Mouse (Mus musculus) left cerebral cortex, postnatal 4 days (tissue): ENCODE data around the gene Kdm7a. TPM values are rescaled to one million over a fixed set of nuclear protein-coding genes. Genes with fewer than 3 reads are reported as not detected.

Experiments used
- DNase-seq: peaks from one replicate; pipeline ENCODE4 v3.0.0-alpha.2; 2022
- intact Hi-C: fragments of 180-260 bp; cut with DNase I; formaldehyde crosslinking; loops from one replicate; pipeline ENCODE4 v1.15.1; 2025
- total RNA-seq, 2 experiments: library from RNA; stranded (reverse); gene quantifications; 2 replicates each; pipeline ENCODE4 v1.2.3; 2021

Gene Kdm7a
- total RNA-seq = 1 to 10 TPM; 7.6 to 9.8 TPM

- DNase-seq = peak; percentile 90
- intact Hi-C loops = loop anchor here (5.0 kb wide), 1 partner anchor 140 kb away; no protein-coding TSS in a partner anchor
These were observed at the start of gene Kdm7a for GRCm38 (mm10) chr6:39206581-39207461. Gene Kdm7a (minus strand): TSS chr6:39206789.

GRCm38 (mm10) chr6:39255271-39255670, 48.7 kb upstream of the Kdm7a start:
- DNase-seq = no peak
- intact Hi-C loops = no loop called here

- intact Hi-C loops = no loop called here
- no peak for DNase-seq
These were observed 43.5 kb upstream of the Kdm7a start for GRCm38 (mm10) chr6:39250055-39250454.

GRCm38 (mm10) chr6:39249176-39249770, 42.7 kb upstream of the Kdm7a start:
- intact Hi-C loops = no loop called here

GRCm38 (mm10) chr6:39244066-39244465, 37.5 kb upstream of the Kdm7a start:
- intact Hi-C loops = no loop called here

More at GRCm38 (mm10) chr6:39249176-39249770, 42.7 kb upstream of the Kdm7a start:
- no peak for DNase-seq

GRCm38 (mm10) chr6:39243511-39243961, 36.9 kb upstream of the Kdm7a start:
- intact Hi-C loops = no loop called here
- no peak for DNase-seq

More at GRCm38 (mm10) chr6:39244066-39244465, 37.5 kb upstream of the Kdm7a start:
- no peak for DNase-seq

GRCm38 (mm10) chr6:39242718-39243471, 36.3 kb upstream of the Kdm7a start:
- peak; percentile 97 for DNase-seq
- intact Hi-C loops = no loop called here

GRCm38 (mm10) chr6:39241421-39241891, 34.9 kb upstream of the Kdm7a start:
- intact Hi-C loops = no loop called here
- DNase-seq = no peak

- intact Hi-C loops = no loop called here
These were observed 34.4 kb upstream of the Kdm7a start for GRCm38 (mm10) chr6:39240956-39241355.

GRCm38 (mm10) chr6:39237887-39238286, 31.3 kb upstream of the Kdm7a start:
- DNase-seq = no peak
- intact Hi-C loops = no loop called here

More at GRCm38 (mm10) chr6:39240956-39241355, 34.4 kb upstream of the Kdm7a start:
- DNase-seq = no peak

GRCm38 (mm10) chr6:39232617-39233016, 26.0 kb upstream of the Kdm7a start:
- intact Hi-C loops = no loop called here
- DNase-seq = no peak

- DNase-seq = no peak
- intact Hi-C loops = no loop called here
These were observed 24.1 kb upstream of the Kdm7a start for GRCm38 (mm10) chr6:39230664-39231063.

- no peak for DNase-seq
- intact Hi-C loops = no loop called here
These were observed 20.0 kb upstream of the Kdm7a start for GRCm38 (mm10) chr6:39226610-39226955.

GRCm38 (mm10) chr6:39225876-39226609, 19.5 kb upstream of the Kdm7a start:
- DNase-seq = peak; percentile 58
- intact Hi-C loops = no loop called here

GRCm38 (mm10) chr6:39223328-39223885, 16.8 kb upstream of the Kdm7a start:
- intact Hi-C loops = no loop called here
- DNase-seq = no peak

GRCm38 (mm10) chr6:39222487-39222886, 15.9 kb upstream of the Kdm7a start:
- DNase-seq = no peak
- intact Hi-C loops = no loop called here

- no peak for DNase-seq
- intact Hi-C loops = no loop called here
These were observed 11.4 kb upstream of the Kdm7a start for GRCm38 (mm10) chr6:39217961-39218360.

- intact Hi-C loops = no loop called here
- DNase-seq = no peak
These were observed 10.5 kb upstream of the Kdm7a start for GRCm38 (mm10) chr6:39217138-39217537.

GRCm38 (mm10) chr6:39214949-39215606, 8.5 kb upstream of the Kdm7a start:
- no peak for DNase-seq
- intact Hi-C loops = no loop called here
